Mouse (Mus musculus): ENCODE results near the gene Cend1. TPM values are rescaled to one million over a fixed set of nuclear protein-coding genes. Genes with fewer than 3 reads are reported as not detected.

The Cend1 gene
- total RNA-seq, 2 experiments from 2014 or later: not detected

DNA sequence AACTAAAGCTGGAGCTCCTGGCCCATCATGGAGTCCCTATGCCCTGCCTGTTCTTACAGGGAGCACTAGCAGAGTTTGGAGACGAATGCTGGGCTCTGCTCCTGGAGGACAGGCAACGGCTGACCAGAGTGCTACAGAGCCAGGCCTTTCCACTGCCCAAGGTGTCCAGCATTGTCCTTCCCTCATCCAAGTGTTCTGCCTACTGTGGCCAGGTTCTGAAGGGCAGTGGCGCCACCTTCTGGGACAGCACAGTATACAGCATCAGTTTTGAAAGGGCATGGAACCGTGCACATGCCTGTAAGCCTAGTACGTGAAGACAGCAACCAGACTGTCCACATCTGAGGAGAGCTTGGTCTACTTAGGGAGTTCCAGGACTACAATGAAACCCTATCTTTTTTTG is 26.0 kb downstream of the Cend1 start:
- peak; percentile 93 for ATAC-seq (replicated peaks; ENCODE audit: poor library complexity, severe bottlenecking)

DNA sequence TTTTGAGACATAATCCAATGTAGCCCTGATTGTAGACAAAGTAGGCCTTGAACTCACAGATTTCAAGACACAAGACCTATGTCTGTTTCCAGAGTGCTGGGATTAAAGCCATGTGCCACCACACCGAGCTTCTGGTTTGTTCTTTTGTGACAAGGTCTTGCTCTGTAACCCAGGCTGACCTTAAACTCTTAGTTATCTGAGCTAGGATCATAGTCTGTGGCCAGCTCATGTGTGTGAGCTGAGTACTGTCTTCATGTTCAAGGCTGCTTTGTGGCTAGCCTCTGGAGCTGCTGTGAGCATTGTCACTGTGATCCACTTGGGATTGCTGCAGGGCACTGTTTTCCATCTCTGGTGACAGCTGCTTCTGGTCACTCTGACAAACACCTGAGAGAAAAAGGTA is 33.9 kb downstream of the Cend1 start:
- ATAC-seq (replicated peaks; ENCODE audit: poor library complexity, severe bottlenecking): no peak

DNA sequence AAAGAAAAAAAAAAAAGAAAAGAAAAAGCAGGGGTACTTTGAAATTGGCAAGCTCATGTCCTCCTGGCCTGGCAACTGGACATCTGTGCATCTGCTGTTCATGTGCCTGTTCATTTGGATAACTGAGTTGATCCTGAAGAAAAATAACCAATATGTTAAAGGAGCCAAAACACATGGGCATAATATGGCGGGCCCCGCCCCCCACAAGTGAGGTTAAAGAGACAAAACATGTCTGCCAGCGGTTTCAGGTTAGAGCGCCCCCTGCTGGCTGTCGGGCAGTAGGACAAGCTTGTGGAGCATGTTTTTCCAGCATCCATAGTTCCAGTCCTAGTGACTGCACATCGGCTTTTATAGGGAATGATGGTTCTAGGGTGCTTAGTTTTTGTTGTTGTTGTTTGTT is 34.5 kb downstream of the Cend1 start:
- no peak for ATAC-seq (replicated peaks; ENCODE audit: poor library complexity, severe bottlenecking)

DNA sequence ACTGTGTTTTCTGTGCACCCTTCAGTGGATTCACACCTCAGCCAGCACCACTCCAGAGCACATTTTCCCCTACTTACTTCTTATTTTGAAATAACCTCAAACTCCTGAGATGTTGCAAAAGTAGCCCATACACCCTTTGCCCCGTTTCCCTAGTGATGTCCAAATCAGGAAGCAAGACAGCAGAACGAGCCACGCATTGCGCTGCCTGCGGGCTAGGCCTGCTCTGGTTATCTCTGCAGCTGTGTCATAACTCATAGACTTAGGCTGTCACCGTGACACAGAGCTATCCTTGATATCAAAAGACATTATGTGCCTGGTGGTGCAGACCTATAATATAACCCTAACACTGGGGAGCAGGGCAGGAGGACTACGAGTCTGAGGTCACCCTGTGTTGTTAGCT is 35.1 kb downstream of the Cend1 start:
- ATAC-seq (replicated peaks; ENCODE audit: poor library complexity, severe bottlenecking): peak; percentile 71

DNA sequence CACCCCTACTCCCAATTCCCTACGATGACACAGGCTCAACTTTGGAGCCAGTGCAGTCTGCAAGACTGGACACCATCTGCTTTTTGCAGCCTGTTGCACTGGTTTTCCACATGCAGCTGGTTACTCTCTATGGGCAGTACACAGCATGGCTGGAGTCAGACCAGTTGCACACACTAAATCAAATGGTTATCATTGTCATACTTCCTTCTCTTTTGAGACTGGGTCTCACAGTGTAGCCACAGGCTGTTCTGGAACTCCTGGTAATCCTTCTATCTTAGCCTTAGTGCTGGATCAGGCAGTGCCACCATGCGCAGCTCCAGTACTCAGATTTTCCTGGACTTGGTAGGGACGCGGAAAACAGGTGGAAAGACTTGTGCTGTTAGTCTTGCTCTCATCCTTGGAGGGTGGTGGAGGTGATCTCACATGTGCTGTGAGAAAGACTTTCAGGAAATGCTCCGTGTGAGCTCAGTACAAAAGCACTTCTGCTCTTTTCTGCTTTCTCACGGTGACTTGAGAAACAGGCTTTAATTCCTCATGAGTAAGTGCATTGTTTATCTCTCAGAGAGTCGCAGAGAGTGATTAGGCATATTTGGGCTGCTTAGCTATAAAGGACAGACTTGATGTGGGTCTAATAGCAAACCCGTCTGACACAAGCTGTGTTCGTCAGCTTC is 36.6 kb downstream of the Cend1 start:
- ATAC-seq (replicated peaks; ENCODE audit: poor library complexity, severe bottlenecking): peak; percentile 49

DNA sequence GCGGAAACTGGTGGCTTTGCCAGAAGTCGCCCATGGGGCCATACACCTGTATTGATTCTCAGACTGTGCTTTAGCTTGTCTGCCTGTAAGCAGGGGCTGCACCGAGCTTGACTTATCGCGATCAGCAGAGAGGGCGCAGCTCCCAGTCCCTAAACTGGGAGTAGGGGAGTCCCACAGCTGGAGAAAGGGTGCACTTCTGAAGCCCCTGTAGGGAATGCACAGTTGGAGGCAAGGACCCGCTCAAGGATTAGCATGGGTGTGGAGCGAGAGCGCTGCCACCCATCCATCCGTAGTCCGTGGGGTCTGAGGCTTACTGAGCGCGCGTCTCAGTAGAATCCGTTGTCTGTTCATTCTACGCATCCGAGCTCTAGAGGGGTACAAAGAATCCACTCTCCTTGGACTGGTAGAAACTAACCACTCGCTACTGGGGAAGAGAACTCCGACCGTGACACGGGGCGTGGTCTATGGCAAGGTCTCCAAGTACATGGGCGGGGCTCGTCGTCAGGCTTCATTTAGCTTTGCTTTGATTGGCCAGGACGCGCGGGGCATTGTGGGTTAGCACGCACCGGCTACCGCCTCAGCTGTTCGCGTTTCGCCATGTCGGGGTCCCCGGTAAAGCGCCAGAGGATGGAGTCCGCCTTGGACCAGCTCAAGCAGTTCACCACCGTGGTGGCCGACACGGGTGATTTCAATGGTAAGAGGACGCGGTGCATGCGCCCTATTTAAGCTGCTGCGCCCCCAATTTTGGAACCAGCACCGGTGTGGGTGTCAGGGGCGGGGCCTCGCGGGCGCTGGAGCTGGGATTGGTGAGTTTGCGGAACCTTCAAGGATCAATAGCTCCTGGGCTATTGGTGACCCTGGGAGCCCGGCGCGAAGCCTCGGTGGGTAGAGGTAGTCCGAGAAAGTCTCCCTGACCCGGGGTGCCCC is 37.4 kb downstream of the Cend1 start, which contains the start of gene Taldo1:
Taldo1 (plus strand) TSS at position 575 of the 927 bp plus-strand sequence.
- peak; percentile 75 for ATAC-seq (replicated peaks; ENCODE audit: poor library complexity, severe bottlenecking)

DNA sequence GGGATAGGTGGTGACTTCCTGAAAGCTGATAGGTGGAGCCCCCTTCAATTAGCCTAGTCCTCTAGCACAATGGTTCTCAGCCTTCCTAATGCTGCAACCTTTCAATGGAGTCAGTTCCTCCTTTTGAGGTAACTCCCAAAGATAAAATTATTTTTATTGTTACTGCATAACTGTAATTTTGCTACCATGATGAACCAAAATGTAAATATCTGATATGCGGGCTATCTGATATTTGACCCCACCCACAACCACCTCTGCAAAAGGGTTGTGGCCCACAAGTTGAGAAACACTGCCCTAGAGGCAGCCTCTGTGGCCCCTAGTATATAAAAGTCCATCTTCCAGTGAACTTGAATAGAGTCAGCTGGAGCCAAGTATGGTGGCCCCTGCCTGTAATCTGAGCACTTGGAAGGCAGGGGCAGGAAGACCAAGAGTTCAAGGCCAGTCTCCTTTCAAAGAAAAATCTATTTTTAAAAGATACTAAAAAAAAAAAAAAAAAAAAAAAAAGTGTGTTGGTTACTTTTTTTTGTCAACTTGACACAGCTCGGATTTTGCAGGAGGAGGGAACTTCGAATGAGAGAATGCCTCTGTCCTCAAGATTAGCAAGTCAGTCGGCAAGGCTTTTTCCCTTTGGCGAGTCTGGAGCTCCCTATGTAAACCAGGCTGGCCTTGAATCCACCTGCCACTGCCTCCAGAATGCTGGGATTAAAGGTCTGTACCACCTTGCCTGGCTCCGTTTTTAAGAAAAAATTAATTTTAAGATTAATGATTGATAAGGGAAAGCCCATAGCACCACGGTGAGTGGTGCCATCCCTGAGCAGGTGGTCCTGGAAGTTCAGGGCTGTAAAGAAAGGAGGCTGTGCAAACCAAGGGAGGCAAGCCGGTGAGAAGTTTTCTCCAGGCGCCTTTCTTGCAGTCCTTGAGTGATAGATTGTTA is 38.7 kb downstream of the Cend1 start:
- ATAC-seq (replicated peaks; ENCODE audit: poor library complexity, severe bottlenecking): no peak

DNA sequence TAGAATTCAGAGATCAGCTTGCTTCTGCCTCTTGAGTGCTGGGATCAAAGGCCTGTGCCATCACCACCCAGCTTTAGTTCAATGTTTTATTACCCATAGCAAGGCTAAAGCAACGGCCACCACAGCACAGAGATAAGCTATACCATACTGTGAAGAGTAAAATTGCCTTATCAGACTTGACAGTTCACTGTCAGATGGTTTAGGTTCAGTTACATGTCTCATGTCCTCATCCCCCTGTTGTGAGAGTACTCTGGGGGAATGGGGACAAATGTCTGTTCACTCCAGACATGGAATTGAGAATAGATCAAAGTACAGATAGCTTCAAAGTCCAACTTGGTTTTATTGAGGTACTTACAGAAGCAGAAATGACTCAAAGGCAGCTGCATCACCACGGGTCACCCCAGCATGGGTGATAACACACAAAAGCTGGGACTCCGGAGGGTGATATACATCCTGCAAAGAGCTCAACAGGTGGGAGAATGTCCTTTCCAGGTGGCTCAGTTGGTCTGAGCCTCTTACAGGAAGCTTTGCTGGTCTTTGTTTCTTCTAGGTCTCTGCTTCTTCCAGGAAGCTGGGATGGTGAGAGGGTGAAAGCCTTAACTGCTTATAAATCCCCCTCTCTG is 40.7 kb downstream of the Cend1 start:
- no peak for ATAC-seq (replicated peaks; ENCODE audit: poor library complexity, severe bottlenecking)

DNA sequence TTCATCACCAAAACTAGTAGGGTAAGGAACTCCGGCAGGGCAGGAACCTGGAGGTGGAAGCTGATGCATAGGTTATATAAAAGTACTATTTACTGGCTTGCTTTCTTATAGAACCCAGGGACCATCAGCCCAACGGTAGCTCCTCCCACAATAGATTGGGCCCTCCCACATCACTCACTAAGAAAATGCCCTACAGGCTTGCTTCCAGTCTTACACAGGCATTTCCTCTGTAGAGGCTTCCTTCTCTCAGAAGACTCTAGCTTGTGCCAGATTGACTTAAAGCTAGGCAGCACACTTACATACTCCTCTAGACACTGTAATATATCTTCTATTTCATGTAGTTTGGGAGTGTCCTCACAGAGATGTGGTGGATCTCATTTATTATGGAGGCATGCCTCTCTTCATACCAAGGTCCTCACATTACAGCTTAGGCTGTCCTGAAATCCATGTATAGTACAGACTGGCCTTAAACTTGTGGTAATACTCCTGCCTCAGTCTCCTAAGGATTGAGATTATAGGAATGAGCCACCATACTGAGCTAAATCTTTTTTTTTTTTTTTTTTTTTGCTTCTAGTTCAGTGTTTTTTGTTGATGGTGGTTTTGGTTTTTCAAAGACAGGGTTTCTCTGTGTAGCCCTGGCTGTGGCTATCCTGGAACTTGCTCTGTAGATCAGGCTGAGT is 41.3 kb downstream of the Cend1 start:
- ATAC-seq (replicated peaks; ENCODE audit: poor library complexity, severe bottlenecking): no peak

DNA sequence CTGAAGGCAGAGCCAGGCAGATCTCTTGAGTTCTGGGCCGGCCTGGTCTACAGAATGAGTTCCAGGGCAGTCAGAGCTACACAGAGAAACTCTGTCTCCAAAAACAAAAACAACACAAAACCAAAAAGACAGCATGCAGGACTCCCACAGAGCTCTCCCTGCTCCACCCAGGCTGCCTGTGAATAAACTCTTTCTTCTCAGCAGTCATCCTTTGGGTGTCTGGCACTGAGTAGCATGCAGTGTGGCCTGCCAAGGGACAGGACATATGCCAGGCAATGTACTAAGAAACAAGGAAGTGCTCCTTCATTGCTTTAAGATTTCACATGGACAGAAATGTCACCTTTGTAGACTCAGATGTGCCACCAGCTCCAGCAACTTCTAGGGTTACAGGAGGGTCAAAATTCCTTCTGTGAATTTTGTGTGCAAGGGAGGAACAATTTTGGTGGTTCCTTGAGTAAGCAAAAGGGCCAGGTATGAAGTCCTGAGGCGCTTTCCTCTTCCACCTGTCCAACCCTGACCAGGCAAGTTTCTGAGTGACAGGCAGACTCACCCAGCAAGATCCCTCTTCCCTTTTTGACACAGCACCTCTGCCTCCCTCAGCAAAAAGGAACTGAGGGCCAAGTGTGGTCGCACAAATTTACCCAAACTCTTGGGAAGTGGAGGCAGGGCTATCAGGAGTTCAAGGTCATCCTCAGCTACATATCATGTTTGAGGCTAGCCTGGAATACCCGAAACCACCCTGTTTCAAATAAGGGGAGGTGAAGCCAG is 48.0 kb downstream of the Cend1 start:
- peak; percentile 29 for ATAC-seq (replicated peaks; ENCODE audit: poor library complexity, severe bottlenecking)

DNA sequence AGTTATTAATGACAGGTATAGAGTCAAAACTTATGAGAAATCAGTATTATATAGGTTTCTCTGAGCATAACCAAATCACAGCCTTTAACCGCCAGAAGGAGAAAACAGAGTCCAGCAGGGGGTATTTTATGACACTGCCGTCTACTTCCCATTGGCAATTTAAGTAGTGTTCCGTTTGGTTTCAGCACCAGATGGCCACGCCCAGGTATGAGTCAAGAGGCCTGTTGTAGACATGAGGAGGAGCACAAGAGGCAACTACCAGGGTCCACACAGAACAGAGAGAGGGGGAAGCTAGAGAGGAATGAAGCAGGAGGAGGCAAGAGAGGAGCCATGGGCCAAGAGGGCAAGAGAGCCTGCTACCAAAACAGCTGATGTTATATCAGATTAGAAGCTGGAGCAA is 49.7 kb downstream of the Cend1 start:
- ATAC-seq (replicated peaks; ENCODE audit: poor library complexity, severe bottlenecking): peak; percentile 90

Other genes with a start within 250 kb of the Cend1 start
- gene Hras, start 235.5 kb downstream of the Cend1 start, total RNA-seq (2014; fragmentation: Nextera tagmentation): 57.4 and 69.3 TPM in 2 replicates
- 24.9 and 28.8 TPM in 2 replicates for gene Hras, start 235.5 kb downstream of the Cend1 start, total RNA-seq (2017)
- 1.4 and 2.4 TPM in 2 replicates for gene Lrrc56, start 235.3 kb downstream of the Cend1 start, total RNA-seq (2014; fragmentation: Nextera tagmentation)
- 0.52 and 0.62 TPM in 2 replicates for gene Lrrc56, start 235.3 kb downstream of the Cend1 start, total RNA-seq (2017)
- 2.2 TPM in 1 of 2 replicates, not detected in the other for gene Lmntd2, start 215.4 kb downstream of the Cend1 start, total RNA-seq (2014; fragmentation: Nextera tagmentation)
- 0.34 TPM in 1 of 2 replicates, not detected in the other for gene Lmntd2, start 215.4 kb downstream of the Cend1 start, total RNA-seq (2017)
- 3.1 and 4.5 TPM in 2 replicates for gene Rassf7, start 213.6 kb downstream of the Cend1 start, total RNA-seq (2014; fragmentation: Nextera tagmentation)
- 2.0 and 4.5 TPM in 2 replicates for gene Rassf7, start 213.6 kb downstream of the Cend1 start, total RNA-seq (2017)
- 70.9 and 75.4 TPM in 2 replicates for gene Phrf1, start 200.7 kb downstream of the Cend1 start, total RNA-seq (2014; fragmentation: Nextera tagmentation)
- gene Phrf1, start 200.7 kb downstream of the Cend1 start, total RNA-seq (2017): 51.7 and 57.7 TPM in 2 replicates
- 0.38 and 1.3 TPM in 2 replicates for gene Irf7, start 163.0 kb downstream of the Cend1 start, total RNA-seq (2014; fragmentation: Nextera tagmentation)
- gene Irf7, start 163.0 kb downstream of the Cend1 start, total RNA-seq (2017): 2.1 and 2.7 TPM in 2 replicates
- not detected in 2 replicates for gene Cdhr5, start 152.7 kb downstream of the Cend1 start, total RNA-seq (2014; fragmentation: Nextera tagmentation)
- not detected in 2 replicates for gene Cdhr5, start 152.7 kb downstream of the Cend1 start, total RNA-seq (2017)
- not detected in 2 replicates for gene Sct, start 150.4 kb downstream of the Cend1 start, total RNA-seq (2014; fragmentation: Nextera tagmentation)
- not detected in 2 replicates for gene Sct, start 150.4 kb downstream of the Cend1 start, total RNA-seq (2017)
- gene Drd4, start 137.5 kb downstream of the Cend1 start, total RNA-seq (2014; fragmentation: Nextera tagmentation): not detected in 2 replicates
- gene Drd4, start 137.5 kb downstream of the Cend1 start, total RNA-seq (2017): not detected in 2 replicates
- gene Deaf1, start 101.8 kb downstream of the Cend1 start, total RNA-seq (2014; fragmentation: Nextera tagmentation): 43.3 and 52.4 TPM in 2 replicates
- gene Deaf1, start 101.8 kb downstream of the Cend1 start, total RNA-seq (2017): 6.3 and 21.4 TPM in 2 replicates
- gene Tmem80, start 101.8 kb downstream of the Cend1 start, total RNA-seq (2014; fragmentation: Nextera tagmentation): 6.0 and 13.2 TPM in 2 replicates
- 4.5 and 8.7 TPM in 2 replicates for gene Tmem80, start 101.8 kb downstream of the Cend1 start, total RNA-seq (2017)
- gene Eps8l2, start 90.6 kb downstream of the Cend1 start, total RNA-seq (2014; fragmentation: Nextera tagmentation): 0.11 TPM in 1 of 2 replicates, not detected in the other
- gene Eps8l2, start 90.6 kb downstream of the Cend1 start, total RNA-seq (2017): not detected in 2 replicates
- 289 and 344 TPM in 2 replicates for gene Taldo1, start 37.3 kb downstream of the Cend1 start, total RNA-seq (2014; fragmentation: Nextera tagmentation)
- gene Taldo1, start 37.3 kb downstream of the Cend1 start, total RNA-seq (2017): 559 and 668 TPM in 2 replicates
- 19.7 and 41.9 TPM in 2 replicates for gene Gatd1, start 15.4 kb downstream of the Cend1 start, total RNA-seq (2014; fragmentation: Nextera tagmentation)
- 10.8 and 15.6 TPM in 2 replicates for gene Gatd1, start 15.4 kb downstream of the Cend1 start, total RNA-seq (2017)
- gene Slc25a22, start 8.4 kb upstream of the Cend1 start, total RNA-seq (2014; fragmentation: Nextera tagmentation): 18.8 and 36.2 TPM in 2 replicates
- gene Slc25a22, start 8.4 kb upstream of the Cend1 start, total RNA-seq (2017): 4.3 and 4.9 TPM in 2 replicates
- 33.2 and 45.1 TPM in 2 replicates for gene Pidd1, start 14.5 kb upstream of the Cend1 start, total RNA-seq (2014; fragmentation: Nextera tagmentation)
- gene Pidd1, start 14.5 kb upstream of the Cend1 start, total RNA-seq (2017): 10.5 and 16.4 TPM in 2 replicates
- gene Rplp2, start 17.9 kb upstream of the Cend1 start, total RNA-seq (2014; fragmentation: Nextera tagmentation): 2,601 and 5,139 TPM in 2 replicates
- 2,496 and 4,245 TPM in 2 replicates for gene Rplp2, start 17.9 kb upstream of the Cend1 start, total RNA-seq (2017)
- 93.9 and 97.0 TPM in 2 replicates for gene Pnpla2, start 25.7 kb upstream of the Cend1 start, total RNA-seq (2014; fragmentation: Nextera tagmentation)
- gene Pnpla2, start 25.7 kb upstream of the Cend1 start, total RNA-seq (2017): 19.0 and 35.1 TPM in 2 replicates
- gene Cracr2b, start 31.6 kb upstream of the Cend1 start, total RNA-seq (2014; fragmentation: Nextera tagmentation): 15.8 and 21.3 TPM in 2 replicates
- 14.9 and 15.8 TPM in 2 replicates for gene Cracr2b, start 31.6 kb upstream of the Cend1 start, total RNA-seq (2017)
- gene Cd151, start 37.9 kb upstream of the Cend1 start, total RNA-seq (2014; fragmentation: Nextera tagmentation): 19.2 and 20.0 TPM in 2 replicates
- 18.4 and 20.4 TPM in 2 replicates for gene Cd151, start 37.9 kb upstream of the Cend1 start, total RNA-seq (2017)
- gene Polr2l, start 45.6 kb upstream of the Cend1 start, total RNA-seq (2014; fragmentation: Nextera tagmentation): 36.4 and 59.6 TPM in 2 replicates
- 40.9 and 43.5 TPM in 2 replicates for gene Polr2l, start 45.6 kb upstream of the Cend1 start, total RNA-seq (2017)
- 50.4 and 53.8 TPM in 2 replicates for gene Tspan4, start 45.7 kb upstream of the Cend1 start, total RNA-seq (2014; fragmentation: Nextera tagmentation)
- gene Tspan4, start 45.7 kb upstream of the Cend1 start, total RNA-seq (2017): 42.6 and 44.9 TPM in 2 replicates
- 12.2 and 26.1 TPM in 2 replicates for gene Chid1, start 110.4 kb upstream of the Cend1 start, total RNA-seq (2014; fragmentation: Nextera tagmentation)
- gene Chid1, start 110.4 kb upstream of the Cend1 start, total RNA-seq (2017): 40.2 and 40.9 TPM in 2 replicates
- 18.9 and 21.0 TPM in 2 replicates for gene Ap2a2, start 132.7 kb upstream of the Cend1 start, total RNA-seq (2014; fragmentation: Nextera tagmentation)
- 20.2 and 28.4 TPM in 2 replicates for gene Ap2a2, start 132.7 kb upstream of the Cend1 start, total RNA-seq (2017)
- gene Muc6, start 225.8 kb upstream of the Cend1 start, total RNA-seq (2014; fragmentation: Nextera tagmentation): 0.80 TPM in 1 of 2 replicates, not detected in the other
- not detected in 2 replicates for gene Muc6, start 225.8 kb upstream of the Cend1 start, total RNA-seq (2017)

Measured in granulocyte monocyte progenitor cell, adult 5-6 weeks (primary cell).